Mouse (Mus musculus) small intestine, adult 2 months (tissue): Measurements from ENCODE around the gene Itgav.

Experiments used
- CTCF ChIP-seq: fragments of 200-500 bp; IDR thresholded peaks from 2 replicates; pipeline ENCODE4 v1.5.1; 2012; ENCODE audit warnings: low read depth, mild to moderate bottlenecking, control low read depth, inconsistent platforms, low read length, moderate library complexity, mixed read lengths; ENCODE audit not compliant: insufficient replicate concordance, insufficient read length; ENCODE audit errors: extremely low read depth
- POLR2A ChIP-seq: fragments of 200-500 bp; IDR thresholded peaks from 2 replicates; pipeline ENCODE4 v1.6.1; 2012; ENCODE audit warnings: low read depth, mild to moderate bottlenecking, control low read depth, inconsistent platforms, low read length, moderate library complexity

GRCm38 (mm10) chr2:83683731-83684519 lies 40.3 kb upstream of the Itgav start:
- TF ChIP-seq CTCF (no peak), POLR2A (no peak)
